Mouse (Mus musculus) cerebellum, adult 11-12 months (tissue): ENCODE results near the gene Bicdl1.

Experiments used
- DNase-seq: peaks from one replicate; pipeline ENCODE4 v3.0.0; 2022

Gene Bicdl1

GRCm38 (mm10) chr5:115666366-115667065, 64.9 kb downstream of the Bicdl1 start:
- peak; percentile 81 for DNase-seq

GRCm38 (mm10) chr5:115662658-115663057, 68.8 kb downstream of the Bicdl1 start:
- DNase-seq: no peak

- no peak for DNase-seq
These were observed 73.1 kb downstream of the Bicdl1 start for GRCm38 (mm10) chr5:115658352-115658751.

DNA sequence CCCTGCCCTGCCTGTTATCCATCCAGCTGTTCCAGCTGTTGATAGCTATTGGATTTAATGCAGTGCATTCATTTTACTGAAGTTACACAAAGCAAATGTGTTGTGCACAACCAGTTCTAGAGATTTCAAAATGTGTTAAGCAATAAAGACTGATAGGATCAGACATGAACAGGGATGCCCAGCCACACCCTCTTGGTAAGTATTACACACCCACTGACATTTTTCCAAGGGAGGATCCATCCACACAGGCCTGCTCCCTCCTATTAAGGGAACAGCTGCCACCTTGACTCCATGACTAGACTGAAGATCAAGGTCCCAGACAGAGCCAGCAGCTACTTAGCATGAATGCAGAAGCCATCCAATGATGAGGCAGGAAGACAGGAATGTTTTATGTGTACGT, 74.2 kb downstream of the Bicdl1 start:
- no peak for DNase-seq

DNA sequence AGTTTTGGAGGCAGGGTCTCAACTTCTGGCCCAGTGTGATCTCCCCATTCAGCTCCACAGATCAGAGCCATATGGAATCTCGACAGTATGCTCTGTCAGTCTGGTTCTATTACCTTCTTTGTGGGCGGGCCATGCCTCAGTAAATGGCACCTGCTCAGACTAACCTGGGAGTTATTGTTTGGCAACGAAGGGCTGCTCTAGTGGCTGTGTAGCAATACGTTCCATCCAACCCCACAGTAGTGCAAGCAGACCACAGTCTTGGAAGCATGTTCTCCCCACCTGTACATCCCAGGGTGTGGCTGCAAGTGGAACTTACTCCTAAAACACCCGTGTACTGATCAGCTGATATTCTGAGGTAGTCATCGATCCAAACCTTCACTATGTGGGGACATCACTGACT, 74.7 kb downstream of the Bicdl1 start:
- DNase-seq: no peak

DNA sequence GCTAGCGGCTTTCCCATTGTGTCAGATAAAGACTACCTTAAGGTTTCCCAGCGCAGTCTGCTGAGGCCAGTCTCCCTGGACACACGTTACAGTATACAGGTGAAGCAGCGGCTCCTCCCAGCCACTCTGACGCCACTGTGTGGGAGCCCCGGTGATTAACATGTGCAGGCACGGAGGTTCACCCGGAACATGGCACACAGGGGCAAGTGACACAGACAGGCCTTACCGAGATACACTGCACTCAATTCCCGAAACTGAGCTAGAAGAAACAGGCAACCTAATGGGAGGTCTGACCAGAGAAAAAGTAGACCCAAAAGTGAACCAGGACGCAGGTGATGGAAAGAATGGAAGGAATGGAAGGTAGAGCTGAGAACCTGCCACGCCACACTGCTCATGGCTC, 77.6 kb downstream of the Bicdl1 start:
- peak; percentile 52 for DNase-seq

GRCm38 (mm10) chr5:115652681-115653575, 78.5 kb downstream of the Bicdl1 start:
- DNase-seq: peak; percentile 100

GRCm38 (mm10) chr5:115651821-115652220, 79.6 kb downstream of the Bicdl1 start:
- DNase-seq: no peak

DNA sequence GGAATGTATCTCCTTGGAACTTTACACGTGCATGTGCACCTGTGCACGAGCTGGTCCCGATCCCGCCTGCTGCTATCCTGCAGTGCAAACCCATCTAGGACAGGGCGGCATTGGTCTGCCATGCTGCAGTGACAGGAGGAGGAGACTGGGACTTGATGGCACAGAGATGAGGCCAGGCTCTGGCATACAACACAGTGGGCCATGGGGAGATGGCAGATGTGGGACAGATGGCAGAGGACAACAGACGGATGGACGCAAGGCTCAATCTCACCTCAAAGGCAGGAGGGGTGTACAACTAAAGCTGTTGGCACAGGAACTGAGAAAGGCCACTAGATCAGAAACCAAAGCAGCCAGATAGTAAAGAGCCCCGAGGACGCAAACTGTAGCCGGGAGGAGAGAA, 80.5 kb downstream of the Bicdl1 start:
- DNase-seq: peak; percentile 38

GRCm38 (mm10) chr5:115649699-115650098, 81.7 kb downstream of the Bicdl1 start:
- DNase-seq: no peak

GRCm38 (mm10) chr5:115648876-115649275, 82.5 kb downstream of the Bicdl1 start:
- no peak for DNase-seq

- no peak for DNase-seq
These were observed 87.2 kb downstream of the Bicdl1 start for GRCm38 (mm10) chr5:115644192-115644591.

GRCm38 (mm10) chr5:115635536-115635935, 95.9 kb downstream of the Bicdl1 start:
- no peak for DNase-seq

GRCm38 (mm10) chr5:115634046-115634445, 97.4 kb downstream of the Bicdl1 start:
- DNase-seq: no peak

GRCm38 (mm10) chr5:115633060-115633459, 98.4 kb downstream of the Bicdl1 start:
- no peak for DNase-seq

DNA sequence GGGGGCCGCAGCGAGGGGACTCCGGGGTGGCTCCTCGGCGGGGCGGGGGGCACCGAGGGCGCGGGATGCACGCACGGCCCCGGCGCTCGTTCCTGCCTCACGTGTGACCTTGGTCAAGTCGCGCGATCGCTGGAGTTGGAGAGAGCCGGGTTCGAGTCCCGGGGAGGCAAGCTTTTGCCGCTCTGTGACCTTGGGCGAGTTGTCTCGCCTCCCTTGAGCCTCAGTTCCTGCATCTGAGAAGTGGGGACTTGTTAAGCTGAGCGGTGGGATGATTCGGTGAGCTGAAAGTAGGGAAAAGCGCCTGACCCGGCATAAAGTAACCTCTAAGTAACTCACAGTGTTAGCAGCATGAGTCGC, 99.1 kb downstream of the Bicdl1 start:
- DNase-seq: peak; percentile 61

DNA sequence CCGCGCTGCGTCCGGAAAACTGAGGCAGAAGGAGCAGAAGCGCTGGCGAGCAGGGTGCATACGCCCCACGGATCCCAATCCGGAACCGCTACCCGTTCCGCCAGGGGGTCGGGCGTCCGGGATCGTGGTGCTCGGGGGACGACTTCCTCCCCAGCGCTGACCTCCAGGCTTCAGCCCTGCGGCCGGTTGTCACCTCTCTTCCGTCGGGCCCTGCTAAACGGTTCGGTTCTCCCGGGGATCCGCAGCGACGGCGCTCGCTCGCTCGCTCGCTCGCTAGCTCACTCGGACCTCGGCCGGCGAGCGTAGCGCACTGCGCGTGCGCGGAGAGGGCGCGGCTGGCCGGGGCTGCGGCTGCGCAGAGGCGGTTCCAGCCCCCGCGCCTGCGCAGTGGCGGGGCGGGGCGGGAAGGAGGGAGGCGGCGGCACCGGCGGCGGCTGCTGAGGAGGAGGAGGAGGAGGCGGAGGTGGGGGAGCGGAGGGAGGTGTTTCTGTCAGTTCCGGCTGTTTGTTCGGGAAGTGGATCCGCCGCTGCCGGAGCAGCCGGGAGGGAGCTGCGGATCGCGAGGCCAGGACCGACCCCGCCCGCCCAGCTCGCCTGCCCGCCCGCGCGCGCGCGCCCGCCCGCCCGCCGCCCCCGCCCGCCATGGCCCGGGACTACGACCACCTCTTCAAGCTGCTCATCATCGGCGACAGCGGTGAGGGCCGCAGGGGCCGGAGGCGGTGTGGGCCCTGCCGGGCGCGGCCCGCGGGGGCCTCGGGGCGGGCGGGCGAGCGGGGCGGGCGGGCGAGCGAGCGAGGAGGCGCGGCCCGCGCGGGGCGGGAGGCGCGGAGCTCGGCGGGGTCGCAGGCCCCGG, 99.7 kb downstream of the Bicdl1 start, which contains the start of gene Rab35:
Gene Rab35, plus strand, starts transcription at position 404 of the 853 bp plus-strand sequence.
- peak; percentile 96 for DNase-seq

DNA sequence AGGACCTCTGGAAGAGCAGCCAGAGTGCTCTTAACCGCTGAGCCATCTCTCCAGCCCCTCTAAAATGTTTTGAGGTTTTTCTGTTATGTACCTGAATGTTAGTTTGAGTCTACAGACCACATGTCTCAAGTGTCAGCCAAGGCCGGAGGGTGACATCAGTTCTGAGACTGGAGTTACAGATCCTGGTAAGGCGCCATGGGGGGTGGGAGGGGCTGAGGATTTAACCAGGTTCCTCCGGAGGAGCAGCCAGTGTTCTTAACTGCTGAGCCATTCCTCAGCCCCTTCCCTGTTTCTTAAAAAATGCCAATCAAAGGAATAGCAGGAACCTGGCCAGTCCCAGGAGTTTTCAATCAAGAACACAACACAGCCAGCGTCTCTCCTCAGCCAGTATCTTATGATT, 101.1 kb downstream of the Bicdl1 start:
- no peak for DNase-seq

GRCm38 (mm10) chr5:115629672-115630071, 101.7 kb downstream of the Bicdl1 start:
- DNase-seq: no peak

- no peak for DNase-seq
These were observed 103.3 kb downstream of the Bicdl1 start for GRCm38 (mm10) chr5:115628083-115628482.

GRCm38 (mm10) chr5:115626237-115626886, 105.1 kb downstream of the Bicdl1 start:
- DNase-seq: no peak

GRCm38 (mm10) chr5:115623694-115624440, 107.6 kb downstream of the Bicdl1 start:
- DNase-seq: no peak
